Mouse (Mus musculus): ENCODE data around the gene Cd96.
"Not testable (repeated sequence)": the region's sequence is repeated elsewhere in the genome, so short reads cannot be mapped to it uniquely, and the experiment has no call there.

Cd96 gene

GRCm38 (mm10) chr16:46120020-46120419, at the start of gene Cd96:
Gene Cd96, minus strand, starts transcription at chr16:46120251.
- DNase-seq (ENCODE audit: low read depth, low spot score), result no peak

- no peak for DNase-seq (ENCODE audit: low read depth, low spot score)
Observed at GRCm38 (mm10) chr16:46166971-46167370, 46.9 kb upstream of the Cd96 start.

- no peak for DNase-seq (ENCODE audit: low read depth, low spot score)
Observed at GRCm38 (mm10) chr16:46165305-46165704, 45.3 kb upstream of the Cd96 start.

DNA sequence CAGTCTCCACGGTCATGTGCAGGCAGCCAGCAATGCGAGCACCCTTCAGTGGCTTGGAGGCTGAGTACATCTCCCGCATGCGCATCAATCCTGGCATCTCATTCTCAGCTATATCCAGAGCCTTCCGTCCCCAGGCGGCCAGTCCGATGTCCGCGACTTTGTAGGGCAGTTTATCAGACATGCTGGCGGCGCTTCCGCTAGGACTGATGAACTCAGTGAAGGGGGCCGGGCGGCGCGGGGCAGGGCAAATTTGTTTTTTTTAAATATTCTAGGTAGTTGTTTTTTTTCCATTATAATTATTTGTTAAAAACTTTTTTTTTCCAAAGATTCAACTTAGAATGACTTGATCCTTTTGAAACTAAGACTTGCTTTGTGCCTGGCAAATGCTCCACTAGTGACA, 34.8 kb upstream of the Cd96 start, which contains the start of gene Gm4737:
Gene Gm4737, minus strand, starts transcription at position 246 of the 400 bp plus-strand sequence.
- not testable (repeated sequence) for DNase-seq (ENCODE audit: low read depth, low spot score)

DNA sequence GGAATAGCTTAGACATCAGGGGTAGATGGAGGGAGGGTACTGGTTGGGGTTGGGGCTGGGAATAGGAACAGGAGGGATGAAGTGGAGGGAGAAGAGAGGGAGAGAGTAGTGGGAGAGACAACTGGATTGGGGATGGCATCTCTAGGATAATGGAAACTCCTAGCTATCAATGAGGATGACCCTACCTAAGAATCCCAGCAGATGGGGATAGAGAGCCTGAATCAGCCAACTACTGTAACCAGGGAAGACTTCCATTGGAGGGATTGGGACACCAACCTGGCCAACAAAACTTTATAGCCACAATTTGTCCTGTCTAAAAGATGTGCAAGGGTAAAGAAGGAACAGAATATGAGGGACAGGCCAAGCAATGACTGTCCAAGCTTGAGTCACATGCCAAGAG, 31.1 kb upstream of the Cd96 start:
- DNase-seq (ENCODE audit: low read depth, low spot score), result no peak

- DNase-seq (ENCODE audit: low read depth, low spot score), result no peak
Observed at GRCm38 (mm10) chr16:46148661-46149341, 28.8 kb upstream of the Cd96 start.

DNA sequence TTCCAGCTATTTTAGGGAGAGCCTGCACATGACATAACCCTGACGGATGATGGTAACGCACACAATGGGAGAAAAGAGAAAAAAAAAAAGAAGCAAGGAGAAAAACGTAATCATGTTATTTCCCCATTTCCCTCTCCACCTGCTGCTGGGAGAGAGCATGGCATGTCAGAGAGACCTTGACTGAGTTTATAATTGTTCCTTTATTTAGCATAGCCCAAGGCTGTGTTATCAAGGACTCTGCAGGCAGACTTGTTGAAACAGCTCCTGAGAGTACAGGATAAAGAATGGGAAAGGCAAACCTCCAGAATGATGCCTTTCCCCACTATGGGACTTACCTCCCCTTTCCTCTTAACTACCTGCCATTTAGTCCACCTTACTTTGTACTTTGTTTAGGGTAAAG, 26.9 kb upstream of the Cd96 start:
- no peak for DNase-seq (ENCODE audit: low read depth, low spot score)

- DNase-seq (ENCODE audit: low read depth, low spot score), result no peak
Observed at GRCm38 (mm10) chr16:46122238-46122637, 2.2 kb upstream of the Cd96 start.

DNA sequence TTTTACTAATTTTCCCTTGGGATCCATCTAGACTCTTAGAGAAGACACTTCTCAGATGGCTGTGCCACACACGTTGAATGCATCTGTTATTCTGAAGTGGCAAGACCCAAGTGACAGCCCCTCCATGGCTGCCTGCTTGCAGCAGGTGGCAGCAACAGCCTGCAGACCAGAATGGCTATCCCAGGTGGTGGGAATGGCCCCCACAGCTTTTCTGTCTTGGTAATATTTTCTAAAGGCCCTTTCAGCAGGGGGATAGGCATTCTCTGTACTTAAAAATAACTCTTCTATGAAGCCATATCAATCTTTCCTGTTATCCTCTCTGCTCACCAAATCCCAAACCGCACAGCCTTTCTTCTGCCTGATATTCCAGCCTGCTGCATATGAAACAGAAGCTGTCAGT, 1.4 kb upstream of the Cd96 start:
- DNase-seq (ENCODE audit: low read depth, low spot score), result no peak

DNA sequence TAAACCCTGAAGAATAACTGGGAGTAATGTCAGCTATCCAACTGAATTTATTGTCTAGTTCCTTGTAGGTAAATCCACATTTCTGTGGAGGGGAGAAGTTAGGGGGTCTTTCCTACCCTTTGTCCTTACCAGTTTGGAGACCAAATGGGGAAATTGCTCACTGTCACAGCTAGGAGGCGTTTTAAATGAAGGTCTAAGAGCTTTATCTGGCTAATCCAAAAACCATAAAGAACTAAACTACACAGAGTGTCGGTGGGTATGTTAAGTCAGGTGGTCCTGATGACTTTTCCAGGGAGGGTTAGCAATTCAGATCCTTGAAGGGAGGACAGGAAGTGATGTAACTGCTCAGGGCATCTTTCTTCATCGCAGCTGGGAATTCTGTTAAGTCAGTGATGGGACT, 556 bp upstream of the Cd96 start:
- no peak for DNase-seq (ENCODE audit: low read depth, low spot score)

DNA sequence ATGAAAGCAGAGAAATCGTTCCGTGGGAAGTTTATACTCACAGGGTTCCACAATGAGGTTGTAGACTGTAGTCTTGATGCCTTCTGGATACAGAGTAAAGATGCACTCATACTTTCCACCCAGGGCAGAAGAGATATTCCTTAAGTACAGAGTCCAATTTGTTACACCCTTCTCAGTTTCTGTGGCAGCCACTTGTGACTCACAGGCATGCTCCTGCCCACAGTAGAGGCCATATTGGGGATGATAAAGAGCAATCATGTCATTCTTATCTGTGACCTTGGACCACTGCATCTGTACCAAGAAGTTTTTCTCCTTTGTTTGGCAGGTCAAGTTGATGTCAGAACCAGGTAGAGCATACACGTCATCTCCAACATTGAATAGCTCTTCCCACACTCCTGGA, 2.4 kb downstream of the Cd96 start:
- DNase-seq (ENCODE audit: low read depth, low spot score), result no peak

GRCm38 (mm10) chr16:46114727-46115126, 5.3 kb downstream of the Cd96 start:
- DNase-seq (ENCODE audit: low read depth, low spot score), result no peak

DNA sequence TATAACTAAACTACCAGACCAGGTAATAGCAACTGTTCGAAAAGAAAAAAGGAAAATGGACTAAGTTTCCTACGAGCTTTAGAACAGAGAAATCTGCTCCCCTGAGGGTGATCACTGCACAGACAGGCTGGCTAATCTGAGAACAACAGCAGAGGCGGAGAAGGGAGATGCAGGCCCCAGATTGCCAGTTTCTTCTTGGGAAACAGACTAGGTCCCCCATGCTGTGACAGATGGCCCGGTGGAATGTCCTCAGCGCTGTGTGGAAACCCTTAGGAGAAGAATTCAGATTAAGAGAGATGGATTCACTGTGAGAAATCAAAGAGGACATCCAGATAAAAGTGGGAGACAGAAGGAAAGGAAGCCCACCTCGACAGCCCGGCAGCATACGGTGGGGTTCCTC, 10.5 kb downstream of the Cd96 start:
- no peak for DNase-seq (ENCODE audit: low read depth, low spot score)

DNA sequence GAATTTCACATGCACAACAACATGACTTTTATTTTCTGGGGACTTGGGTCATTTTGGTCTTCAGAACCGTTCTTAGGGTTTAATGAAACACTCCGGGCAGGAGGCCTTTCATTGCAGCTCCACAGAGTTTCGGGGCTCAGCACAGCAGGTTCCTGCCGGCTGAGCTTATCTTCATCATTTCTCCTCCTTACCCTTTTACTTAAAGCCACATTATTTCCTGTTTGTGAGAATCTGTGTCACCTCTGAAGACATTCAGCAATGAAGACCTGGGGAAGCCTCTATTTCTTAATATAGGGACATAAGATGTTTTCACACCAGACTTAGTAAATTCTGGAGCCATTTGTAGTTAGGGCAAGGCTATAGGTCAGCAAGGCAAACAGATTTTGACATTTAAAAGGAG, 12.6 kb downstream of the Cd96 start:
- no peak for DNase-seq (ENCODE audit: low read depth, low spot score)

DNA sequence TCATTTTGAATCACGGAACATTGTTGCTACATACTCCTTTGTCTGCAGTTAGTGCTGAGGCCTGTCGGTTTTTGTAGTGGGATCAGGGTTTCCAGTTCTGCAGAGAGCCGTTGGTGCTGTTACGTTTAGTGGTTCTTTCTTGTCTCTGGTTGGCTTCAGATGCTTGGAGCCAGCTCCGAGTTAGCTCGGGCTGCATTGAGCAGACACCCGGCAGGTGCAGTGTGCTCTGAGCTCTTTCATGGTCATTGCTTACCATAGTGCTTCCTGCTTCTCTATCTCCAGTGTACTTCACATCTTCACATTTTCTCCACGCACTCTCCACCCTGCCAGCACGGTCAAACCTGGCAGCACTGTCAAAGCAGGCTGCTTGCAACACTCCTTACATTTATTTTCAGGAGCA, 15.6 kb downstream of the Cd96 start:
- DNase-seq (ENCODE audit: low read depth, low spot score), result no peak

GRCm38 (mm10) chr16:46101748-46102147, 18.3 kb downstream of the Cd96 start:
- DNase-seq (ENCODE audit: low read depth, low spot score), result no peak

DNA sequence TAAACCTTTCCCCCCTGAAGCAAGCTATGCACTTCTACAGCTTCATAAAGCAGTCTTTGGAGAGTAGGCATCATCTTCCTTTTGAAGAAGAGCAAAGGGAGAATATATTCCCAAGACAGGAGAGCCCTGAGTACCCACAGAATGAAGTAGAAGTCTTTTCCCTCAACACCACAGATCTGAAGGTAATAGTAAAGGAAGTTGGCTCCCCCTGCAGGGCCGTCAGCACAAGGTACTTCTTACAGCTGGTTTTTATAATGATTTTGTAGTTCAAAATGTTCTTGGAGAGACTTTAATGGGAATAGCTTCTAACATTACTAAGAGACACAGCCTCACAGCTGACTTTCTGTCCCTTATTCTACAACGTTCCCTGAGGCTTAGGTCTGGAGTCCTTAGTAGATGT, 19.8 kb downstream of the Cd96 start:
- DNase-seq (ENCODE audit: low read depth, low spot score), result no peak

- DNase-seq (ENCODE audit: low read depth, low spot score), result no peak
Observed at GRCm38 (mm10) chr16:46097421-46097820, 22.6 kb downstream of the Cd96 start.

GRCm38 (mm10) chr16:46094478-46094877, 25.6 kb downstream of the Cd96 start:
- DNase-seq (ENCODE audit: low read depth, low spot score), result no peak

GRCm38 (mm10) chr16:46092935-46093334, 27.1 kb downstream of the Cd96 start:
- no peak for DNase-seq (ENCODE audit: low read depth, low spot score)

DNA sequence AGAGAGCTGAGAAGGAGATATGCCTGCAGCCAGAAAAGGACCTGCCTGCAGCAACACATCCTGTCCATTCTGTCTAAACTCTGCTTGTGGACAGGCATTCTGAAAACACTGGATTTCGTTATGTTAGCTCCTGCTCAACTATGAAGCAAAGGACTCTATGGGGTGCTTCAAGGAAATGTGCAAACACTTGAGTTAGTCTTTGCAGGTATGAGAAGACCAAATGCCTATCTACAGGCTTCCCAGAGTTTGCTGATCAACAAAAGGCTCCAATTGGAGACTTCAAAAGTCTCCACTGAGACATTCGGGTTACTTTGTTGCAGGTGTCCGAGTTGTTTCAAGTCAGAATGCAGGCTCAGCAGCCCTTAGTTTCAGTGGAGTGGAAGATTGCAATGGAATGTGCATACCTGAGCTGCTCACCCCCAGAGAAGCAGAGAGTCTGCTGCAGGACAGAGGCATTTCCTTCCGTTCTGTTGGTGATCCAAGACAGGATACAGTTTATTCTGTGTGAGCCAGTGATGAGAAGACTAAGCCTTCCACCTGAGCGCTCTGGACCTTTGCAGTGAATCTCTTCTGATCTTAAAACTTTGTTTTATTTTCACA, 33.1 kb downstream of the Cd96 start:
- no peak for DNase-seq (ENCODE audit: low read depth, low spot score)

- DNase-seq (ENCODE audit: low read depth, low spot score), result no peak
Observed at GRCm38 (mm10) chr16:46068000-46068399, 52.1 kb downstream of the Cd96 start.

DNA sequence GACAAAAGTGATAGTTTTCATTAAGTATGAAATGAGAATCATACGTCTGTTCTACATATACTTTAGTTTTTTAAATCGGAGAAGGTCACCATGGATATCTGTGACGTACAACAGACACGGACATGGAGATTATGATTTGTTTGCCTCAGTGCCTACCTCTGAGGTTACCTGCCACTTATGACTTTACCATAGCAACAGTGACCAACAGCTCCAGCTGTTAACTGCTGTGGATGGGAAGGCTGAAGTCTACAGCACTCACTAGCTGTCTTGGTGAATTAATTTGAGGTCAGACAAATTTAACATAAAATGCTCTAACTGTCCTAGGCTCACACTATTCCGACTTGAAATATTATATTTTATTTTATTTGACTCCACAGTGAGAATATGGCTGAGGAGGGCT, 56.8 kb downstream of the Cd96 start:
- no peak for DNase-seq (ENCODE audit: low read depth, low spot score)

DNA sequence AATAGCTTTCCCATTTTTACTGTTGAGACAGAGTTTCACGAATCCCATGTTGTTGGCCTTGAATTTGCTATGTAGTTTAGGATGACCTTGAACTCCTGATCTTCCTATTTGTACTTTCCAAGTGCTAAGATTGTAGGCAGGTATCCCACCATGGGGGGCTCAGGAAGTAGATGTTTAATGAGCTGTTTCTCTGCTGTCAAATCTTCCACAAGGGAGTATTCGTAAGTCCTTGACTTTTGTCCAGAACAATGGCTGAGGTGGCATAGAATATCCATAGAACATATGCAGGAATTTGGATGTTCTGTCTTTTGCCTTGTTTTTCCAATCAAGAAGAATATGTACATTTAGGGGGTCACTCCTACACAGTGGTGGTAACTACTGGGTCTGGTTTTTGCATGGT, 73.1 kb downstream of the Cd96 start:
- DNase-seq (ENCODE audit: low read depth, low spot score), result no peak

Data from A20 (cell line).